Mouse (Mus musculus) small intestine, adult 2 months (tissue): ENCODE results near the gene Catsperg1. TPM values are rescaled to one million over a fixed set of nuclear protein-coding genes. Genes with fewer than 3 reads are reported as not detected.
"Not testable (repeated sequence)": the region's sequence is repeated elsewhere in the genome, so short reads cannot be mapped to it uniquely, and the experiment has no call there.

Source experiments
- H3K27ac ChIP-seq: fragments of 200-500 bp; 2 replicates; pipeline ENCODE4 v1.5.1; 2012; ENCODE audit warnings: low read depth, low read length, control low read depth, inconsistent platforms; ENCODE audit not compliant: insufficient read depth
- H3K27me3 ChIP-seq: fragments of 200-500 bp; 2 replicates; pipeline ENCODE4 v1.6.1; 2012; ENCODE audit warnings: mild to moderate bottlenecking, moderate library complexity, low read length, inconsistent platforms; ENCODE audit not compliant: control insufficient read depth, insufficient read depth
- H3K36me3 ChIP-seq: fragments of 200-500 bp; 2 replicates; pipeline ENCODE4 v1.6.1; 2012; ENCODE audit warnings: mild to moderate bottlenecking, low read length, control low read depth, inconsistent platforms; ENCODE audit not compliant: control insufficient read depth, insufficient read depth
- H3K4me1 ChIP-seq: fragments of 200-500 bp; 2 replicates; pipeline ENCODE4 v1.6.1; 2012; ENCODE audit warnings: low read length, inconsistent platforms, mixed read lengths; ENCODE audit not compliant: control insufficient read depth, insufficient read depth, insufficient read length
- H3K4me3 ChIP-seq: fragments of 200-500 bp; 2 replicates; pipeline ENCODE4 v1.5.1; 2012; ENCODE audit warnings: low read depth, mild to moderate bottlenecking, control low read depth, inconsistent platforms, low read length, moderate library complexity
- CTCF ChIP-seq: fragments of 200-500 bp; IDR thresholded peaks from 2 replicates; pipeline ENCODE4 v1.5.1; 2012; ENCODE audit warnings: low read depth, mild to moderate bottlenecking, control low read depth, inconsistent platforms, low read length, moderate library complexity, mixed read lengths; ENCODE audit not compliant: insufficient replicate concordance, insufficient read length; ENCODE audit errors: extremely low read depth
- POLR2A ChIP-seq: fragments of 200-500 bp; IDR thresholded peaks from 2 replicates; pipeline ENCODE4 v1.6.1; 2012; ENCODE audit warnings: low read depth, mild to moderate bottlenecking, control low read depth, inconsistent platforms, low read length, moderate library complexity
- WGBS: fragments of 180-500 bp; shearing (Covaris S2); methylation state at CpG from one replicate; pipeline ENCODE4 v1.1.7; 2018; 5-methylcytosine and 5-hydroxymethylcytosine counted together
- polyA plus RNA-seq: library from polyadenylated mRNA; depleted of rRNA; stranded (reverse); fragments of >200 nt; gene quantifications from 2 replicates; pipeline ENCODE4 v1.2.3, GENCODE M21; 2012

Gene Catsperg1
- polyA plus RNA-seq, 1 experiment = 0.53 TPM

- no peaks in the 10 kb centered on the region for H3K27me3 ChIP-seq
- H3K36me3 ChIP-seq = no peaks in the 10 kb centered on the region
- H3K27ac ChIP-seq = no peak overlapping the region
- no peak overlapping the region for H3K4me3 ChIP-seq
- no peaks in the 10 kb centered on the region for H3K4me1 ChIP-seq
- 65% methylated on average over 6 of the region's 6 CpGs for WGBS
- no peak for TF ChIP-seq POLR2A
- TF ChIP-seq CTCF = no peak
Measured at GRCm38 (mm10) chr7:29202577-29202976, 11.3 kb downstream of the Catsperg1 start.

- not testable (repeated sequence) for H3K4me1 ChIP-seq, H3K27me3 ChIP-seq, H3K36me3 ChIP-seq, H3K4me3 ChIP-seq, H3K27ac ChIP-seq
- 42% methylated on average over 1 of the region's 1 CpGs for WGBS
Measured at GRCm38 (mm10) chr7:29194230-29194629, 19.6 kb downstream of the Catsperg1 start.

GRCm38 (mm10) chr7:29181323-29181722 lies 32.5 kb downstream of the Catsperg1 start:
- not testable (repeated sequence) for H3K27me3 ChIP-seq, H3K4me1 ChIP-seq, H3K36me3 ChIP-seq, H3K27ac ChIP-seq, H3K4me3 ChIP-seq
- WGBS = 86% methylated on average over 4 of the region's 4 CpGs

GRCm38 (mm10) chr7:29180854-29181236 lies 33.0 kb downstream of the Catsperg1 start:
- peak overlapping the region; percentile 92 for H3K4me3 ChIP-seq
- H3K4me1 ChIP-seq = peaks cover 5% of the 10 kb centered on the region; the same call in 1 of the 2 replicates
- 40% methylated on average over 5 of the region's 5 CpGs for WGBS
- peaks cover 9% of the 10 kb centered on the region for H3K36me3 ChIP-seq
- H3K27ac ChIP-seq = no peak overlapping the region
- no peaks in the 10 kb centered on the region for H3K27me3 ChIP-seq
- TF ChIP-seq CTCF (no peak), POLR2A (no peak)

- peak within 1 kb of the TSS; percentile 55 for H3K27ac ChIP-seq
- WGBS = under 1% methylated on average over 62 of the region's 62 CpGs
- H3K36me3 ChIP-seq = peaks cover 15% of the 10 kb centered on the region
- TF ChIP-seq CTCF = peak; percentile 24; the same call in 1 of the 2 replicates
- peak; percentile 90 for TF ChIP-seq POLR2A
- H3K27me3 ChIP-seq = no peaks in the 10 kb centered on the region
- H3K4me1 ChIP-seq = peaks cover 5% of the 10 kb centered on the region; the same call in 1 of the 2 replicates
- peak within 1 kb of the TSS; percentile 92 for H3K4me3 ChIP-seq
Measured at GRCm38 (mm10) chr7:29180077-29180853, 33.6 kb downstream of the Catsperg1 start, which contains the start of gene Psmd8. Gene Psmd8, minus strand, starts transcription at chr7:29180701.

- Histone ChIP-seq H3K27ac (no peak overlapping the region), H3K4me3 (peak overlapping the region; percentile 49), H3K36me3 (peaks cover 24% of the 10 kb centered on the region), H3K27me3 (no peaks in the 10 kb centered on the region), H3K4me1 (peaks cover 5% of the 10 kb centered on the region; the same call in 1 of the 2 replicates)
- TF ChIP-seq CTCF = no peak
- TF ChIP-seq POLR2A = no peak
- WGBS = 19% methylated on average over 7 of the region's 7 CpGs
Measured at GRCm38 (mm10) chr7:29179323-29179722, 34.5 kb downstream of the Catsperg1 start.

- WGBS = 80% methylated on average over 4 of the region's 4 CpGs
- H3K36me3 ChIP-seq = peaks cover 32% of the 10 kb centered on the region
- no peak overlapping the region for H3K27ac ChIP-seq
- no peak overlapping the region for H3K4me3 ChIP-seq
- no peaks in the 10 kb centered on the region for H3K27me3 ChIP-seq
- peak; percentile 24; the same call in 1 of the 2 replicates for TF ChIP-seq CTCF
- TF ChIP-seq POLR2A = no peak
- peaks cover 5% of the 10 kb centered on the region; the same call in 1 of the 2 replicates for H3K4me1 ChIP-seq
Measured at GRCm38 (mm10) chr7:29178106-29178505, 35.7 kb downstream of the Catsperg1 start.
